Mouse (Mus musculus) spleen, adult 2 months (tissue): ENCODE results near the gene Adamts17. TPM values are rescaled to one million over a fixed set of nuclear protein-coding genes. Genes with fewer than 3 reads are reported as not detected.

Experiments
- DNase-seq, 2 experiments: peaks; one replicate each; pipeline versions ENCODE4 v3.0.0 to v3.0.0-alpha.2; 2012 to 2021; ENCODE audit warnings: low spot score in 2 of 2, low read depth in 1 of 2
- H3K27ac ChIP-seq: fragments of 200-500 bp; 2 replicates; pipeline ENCODE4 v1.5.1; 2012; ENCODE audit warnings: low read length, inconsistent platforms; ENCODE audit not compliant: insufficient read depth
- H3K27me3 ChIP-seq: fragments of 200-500 bp; 2 replicates; pipeline ENCODE4 v1.6.1; 2012; ENCODE audit warnings: mild to moderate bottlenecking, moderate library complexity, low read length, inconsistent platforms; ENCODE audit not compliant: control insufficient read depth, insufficient read depth
- H3K36me3 ChIP-seq: fragments of 200-500 bp; 2 replicates; pipeline ENCODE4 v1.6.1; 2012; ENCODE audit warnings: mild to moderate bottlenecking, low read length, inconsistent platforms; ENCODE audit not compliant: control insufficient read depth, insufficient read depth
- H3K4me1 ChIP-seq: fragments of 200-500 bp; 2 replicates; pipeline ENCODE4 v1.6.1; 2011; ENCODE audit warnings: inconsistent platforms; ENCODE audit not compliant: control insufficient read depth, insufficient read depth, insufficient read length
- H3K4me3 ChIP-seq: fragments of 200-500 bp; 2 replicates; pipeline ENCODE4 v1.5.1; 2011; ENCODE audit warnings: mild to moderate bottlenecking, inconsistent platforms; ENCODE audit not compliant: insufficient read depth, insufficient read length; ENCODE audit errors: extremely low read depth
- CTCF ChIP-seq: fragments of 200-500 bp; IDR thresholded peaks from 2 replicates; pipeline ENCODE4 v1.5.1; 2011; ENCODE audit warnings: mild to moderate bottlenecking, inconsistent platforms; ENCODE audit not compliant: insufficient read depth, insufficient read length, insufficient replicate concordance; ENCODE audit errors: extremely low read depth
- POLR2A ChIP-seq: fragments of 200-500 bp; IDR thresholded peaks from 2 replicates; pipeline ENCODE4 v1.6.1; 2011; ENCODE audit warnings: low read depth, low read length, inconsistent platforms
- WGBS: fragments of 180-500 bp; shearing (Covaris S2); methylation state at CpG from one replicate; pipeline ENCODE4 v1.1.7; 2018; 5-methylcytosine and 5-hydroxymethylcytosine counted together
- polyA plus RNA-seq: library from polyadenylated mRNA; depleted of rRNA; stranded (reverse); fragments of >200 nt; gene quantifications from 2 replicates; pipeline ENCODE4 v1.2.3, GENCODE M21; 2012

Gene Adamts17
- polyA plus RNA-seq, 1 experiment, result 0.29 TPM

- H3K4me1 ChIP-seq, result no peaks in the 10 kb centered on the region
- no peaks in the 10 kb centered on the region for H3K36me3 ChIP-seq
- no peak overlapping the region for H3K4me3 ChIP-seq
- no peak for DNase-seq
- 77% methylated on average over 10 of the region's 10 CpGs for WGBS
- no peak overlapping the region for H3K27ac ChIP-seq
- no peaks in the 10 kb centered on the region for H3K27me3 ChIP-seq
- TF ChIP-seq CTCF, result no peak
Measured at GRCm38 (mm10) chr7:67035246-67035645, 195.7 kb downstream of the Adamts17 start.

- WGBS, result 87% methylated on average over 5 of the region's 5 CpGs
- no peak overlapping the region for H3K27ac ChIP-seq
- H3K4me3 ChIP-seq, result no peak overlapping the region
- H3K27me3 ChIP-seq, result no peaks in the 10 kb centered on the region
- no peaks in the 10 kb centered on the region for H3K36me3 ChIP-seq
- no peak for DNase-seq
- TF ChIP-seq CTCF (no peak), POLR2A (no peak)
- no peaks in the 10 kb centered on the region for H3K4me1 ChIP-seq
Measured at GRCm38 (mm10) chr7:67035661-67036060, 196.1 kb downstream of the Adamts17 start.

- Histone ChIP-seq H3K27ac (no peak overlapping the region), H3K36me3 (no peaks in the 10 kb centered on the region), H3K27me3 (no peaks in the 10 kb centered on the region), H3K4me3 (no peak overlapping the region), H3K4me1 (no peaks in the 10 kb centered on the region)
- 88% methylated on average over 5 of the region's 5 CpGs for WGBS
- no peak for DNase-seq
- TF ChIP-seq POLR2A (no peak), CTCF (no peak)
Measured at GRCm38 (mm10) chr7:67036502-67037485, 197.3 kb downstream of the Adamts17 start.

GRCm38 (mm10) chr7:67037726-67038520 is 198.4 kb downstream of the Adamts17 start:
- Histone ChIP-seq H3K4me1 (no peaks in the 10 kb centered on the region), H3K36me3 (no peaks in the 10 kb centered on the region), H3K4me3 (no peak overlapping the region), H3K27me3 (no peaks in the 10 kb centered on the region), H3K27ac (no peak overlapping the region)
- TF ChIP-seq POLR2A (no peak), CTCF (no peak)
- no peak for DNase-seq
- WGBS, result 88% methylated on average over 4 of the region's 4 CpGs

- TF ChIP-seq POLR2A (no peak), CTCF (no peak)
- 81% methylated on average over 3 of the region's 3 CpGs for WGBS
Measured at GRCm38 (mm10) chr7:67039143-67039542, 199.6 kb downstream of the Adamts17 start.

GRCm38 (mm10) chr7:67039861-67040260 is 200.3 kb downstream of the Adamts17 start:
- TF ChIP-seq CTCF (no peak), POLR2A (no peak)
- WGBS, result 84% methylated on average over 8 of the region's 8 CpGs
- Histone ChIP-seq H3K36me3 (no peaks in the 10 kb centered on the region), H3K4me1 (no peaks in the 10 kb centered on the region), H3K4me3 (no peak overlapping the region), H3K27me3 (no peaks in the 10 kb centered on the region), H3K27ac (no peak overlapping the region)
- DNase-seq, result no peak

More at GRCm38 (mm10) chr7:67039143-67039542, 199.6 kb downstream of the Adamts17 start:
- Histone ChIP-seq H3K36me3 (no peaks in the 10 kb centered on the region), H3K27ac (no peak overlapping the region), H3K4me1 (no peaks in the 10 kb centered on the region), H3K27me3 (no peaks in the 10 kb centered on the region), H3K4me3 (no peak overlapping the region)
- DNase-seq, result no peak

GRCm38 (mm10) chr7:67041685-67042084 is 202.2 kb downstream of the Adamts17 start:
- WGBS, result 95% methylated on average over 3 of the region's 3 CpGs
- TF ChIP-seq POLR2A, result no peak
- TF ChIP-seq CTCF, result no peak
- Histone ChIP-seq H3K36me3 (no peaks in the 10 kb centered on the region), H3K27ac (no peak overlapping the region), H3K4me3 (no peak overlapping the region), H3K4me1 (no peaks in the 10 kb centered on the region), H3K27me3 (no peaks in the 10 kb centered on the region)
- no peak for DNase-seq
